Comparison of ENCODE assay signal across 10 mouse cellular contexts in genomic region chr2:128277387-128278123, GRCm38 (mm10).
DNase-seq lines count a peak whose midpoint lies in the region; ATAC-seq and TF ChIP-seq lines count a peak whose summit lies in the region.
"Had no signal": no experiment of that assay in that cellular context is flagged by ENCODE, and none has a peak within 500 bp of the region (broad histone marks: within the 10 kb centered on the region; RNA-seq: fewer than 3 reads in every experiment).

No protein-coding gene starts in this region.

- no peaks in the 10 kb centered on the region for H3K9me3 ChIP-seq in kidney, embryonic 16.5 days (ENCODE audit: low read length)
- H3K9me3 ChIP-seq in embryonic facial prominence, embryonic 14.5 days (ENCODE audit: control insufficient read depth, low read length), result no peaks in the 10 kb centered on the region
- H3K9me3 ChIP-seq: limb, embryonic 13.5 days had no signal

- DNase-seq in kidney, adult 2 months, result peak; percentile 20
- DNase-seq in Patski (ENCODE audit: low read depth, low spot score), result peak; percentile 47
- DNase-seq in embryonic facial prominence, embryonic 14.5 days (ENCODE audit: low spot score), result peak; percentile 41
- peak; percentile 26 for DNase-seq in heart, postnatal 4 days
- no peak for DNase-seq in frontal cortex, postnatal 36 days (ENCODE audit: low spot score in 2 of 2)
- DNase-seq in urinary bladder, adult 2 months (ENCODE audit: low spot score), result no peak

- no peak overlapping the region for H3K27ac ChIP-seq in kidney, adult 2 months (ENCODE audit: insufficient read depth, low read depth, low read length)
- no peak overlapping the region for H3K27ac ChIP-seq in kidney, embryonic 16.5 days (ENCODE audit: low read length)
- no peak overlapping the region for H3K27ac ChIP-seq in embryonic facial prominence, embryonic 14.5 days (replicated peaks; ENCODE audit: low read depth, low read length)
- H3K27ac ChIP-seq: limb, embryonic 13.5 days had no signal

- H3K4me2 ChIP-seq in kidney, embryonic 16.5 days (replicated peaks; ENCODE audit: low read depth, low read length), result no peak overlapping the region
- no peak overlapping the region for H3K4me2 ChIP-seq in embryonic facial prominence, embryonic 14.5 days (ENCODE audit: low read depth, low read length)

- POLR2A ChIA-PET in Patski (lab: Charles Lee), result interaction anchor here (0.6 to 1.1 kb wide), 4 partner anchors 9 to 83 kb away, joined by 3 to 7 read pairs (median 4); no protein-coding TSS in a partner anchor

- in situ Hi-C loops in Patski (cut with MboI; ENCODE audit: low pct_unique_long_range_greater_than_20kb), result no loop called here

- no peak overlapping the region for H3K9ac ChIP-seq in kidney, embryonic 16.5 days (replicated peaks; ENCODE audit: low read length)
- no peak overlapping the region for H3K9ac ChIP-seq in embryonic facial prominence, embryonic 14.5 days (ENCODE audit: low read depth, low read length)
- H3K9ac ChIP-seq: limb, embryonic 13.5 days had no signal

- H3K4me3 ChIP-seq in kidney, adult 2 months (ENCODE audit: insufficient read depth, low read depth, low read length), result no peak overlapping the region
- H3K4me3 ChIP-seq in kidney, embryonic 16.5 days (ENCODE audit: low read length), result no peak overlapping the region
- no peak overlapping the region for H3K4me3 ChIP-seq in embryonic facial prominence, embryonic 14.5 days (ENCODE audit: low read depth, low read length)
- H3K4me3 ChIP-seq: limb, embryonic 13.5 days had no signal

- TF ChIP-seq CTCF in kidney, adult 2 months (conservative IDR thresholded peaks at IDR 0.05; ENCODE audit: insufficient read depth, insufficient read length, low read depth, low read length), result no peak
- TF ChIP-seq CTCF in Patski (IDR thresholded peaks at IDR 0.05), result no peak

- TF ChIP-seq POLR2A in kidney, adult 2 months (IDR thresholded peaks at IDR 0.05; ENCODE audit: low read depth, low read length), result no peak

- WGBS in kidney, adult 2 months, result 65% methylated on average over 4 of the region's 4 CpGs
- WGBS in kidney, embryonic 16.5 days, result 46% methylated on average over 4 of the region's 4 CpGs
- WGBS in embryonic facial prominence, embryonic 14.5 days, result 55% methylated on average over 4 of the region's 4 CpGs

- H3K36me3 ChIP-seq in kidney, adult 2 months (ENCODE audit: control insufficient read depth, insufficient read depth, low read length), result no peaks in the 10 kb centered on the region
- no peaks in the 10 kb centered on the region for H3K36me3 ChIP-seq in kidney, embryonic 16.5 days (ENCODE audit: insufficient read depth, low read length)
- no peaks in the 10 kb centered on the region for H3K36me3 ChIP-seq in embryonic facial prominence, embryonic 14.5 days (ENCODE audit: control insufficient read depth, insufficient read depth, low read length)
- H3K36me3 ChIP-seq: limb, embryonic 13.5 days had no signal

- H3K27me3 ChIP-seq in kidney, adult 2 months (replicated peaks; ENCODE audit: control insufficient read depth, insufficient read depth, low read length), result no peaks in the 10 kb centered on the region
- H3K27me3 ChIP-seq in kidney, embryonic 16.5 days (ENCODE audit: insufficient read depth, low read length), result no peaks in the 10 kb centered on the region
- H3K27me3 ChIP-seq in Patski, result no peaks in the 10 kb centered on the region
- H3K27me3 ChIP-seq in embryonic facial prominence, embryonic 14.5 days (replicated peaks; ENCODE audit: control insufficient read depth, insufficient read depth, low read length), result no peaks in the 10 kb centered on the region
- H3K27me3 ChIP-seq: limb, embryonic 13.5 days had no signal

- no peaks in the 10 kb centered on the region for H3K4me1 ChIP-seq in kidney, adult 2 months (ENCODE audit: control insufficient read depth, insufficient read depth, low read length)
- H3K4me1 ChIP-seq in kidney, embryonic 16.5 days (ENCODE audit: insufficient read depth, low read length), result peaks cover 16% of the 10 kb centered on the region
- 0 out of 2 replicates have a peak, but pooled peaks cover 3% of the 10 kb centered on the region for H3K4me1 ChIP-seq in embryonic facial prominence, embryonic 14.5 days (ENCODE audit: control insufficient read depth, insufficient read depth, low read length)

- ATAC-seq in kidney, embryonic 16.5 days (ENCODE audit: low FRiP score, low TSS enrichment), result no peak
- peak; percentile 31 for ATAC-seq in Patski
- ATAC-seq in embryonic facial prominence, embryonic 14.5 days (ENCODE audit: low read depth), result no peak
- no peak for ATAC-seq in frontal cortex, adult (ENCODE audit: low TSS enrichment)
- ATAC-seq: activated CD4-positive, CD25-positive, alpha-beta regulatory T cell, adult 4 months had no signal

- CTCF ChIA-PET in Patski (lab: Charles Lee), result interaction anchor here (2.7 kb wide), 1 partner anchor 9 kb away, joined by 8 read pairs; no protein-coding TSS in a partner anchor

Comparison
In these comparisons a context has a peak if more than half of its experiments do, and no peak if none do; other contexts are left out.
1. DNase-seq: peak in kidney, adult 2 months (single experiment), Patski (single experiment), embryonic facial prominence, embryonic 14.5 days (single experiment) and heart, postnatal 4 days (single experiment); none in frontal cortex, postnatal 36 days (0 of 2) and urinary bladder, adult 2 months (single experiment).